Mouse (Mus musculus): ENCODE data around the gene Nfkb2.

- TF ChIP-seq CTCF (IDR thresholded peaks at IDR 0.05; ENCODE audit: low read depth) (no peak), EP300 (IDR thresholded peaks at IDR 0.05; ENCODE audit: low read depth) (no peak)
Observed at GRCm38 (mm10) chr19:46313591-46313990, 9.5 kb downstream of the Nfkb2 start.

Measured in heart, postnatal 0 days (tissue).